Mouse (Mus musculus) embryonic facial prominence, embryonic 15.5 days (tissue): ENCODE results near the gene Celf2. TPM values are rescaled to one million over a fixed set of nuclear protein-coding genes. Genes with fewer than 3 reads are reported as not detected.

Experiments used
- ATAC-seq: fragments of 200-750 bp; cut with Nextera tagmentation; 2 replicates; pipeline ENCODE4 v1.8.0; 2017; ENCODE audit warnings: low read depth, moderate TSS enrichment; ENCODE audit not compliant: insufficient number of reproducible peaks, low FRiP score, low TSS enrichment
- H3K27ac ChIP-seq: fragments of 300-500 bp; sonication (generic); replicated peaks from 2 replicates; pipeline ENCODE4 v1.5.1; 2015; ENCODE audit warnings: mild to moderate bottlenecking, inconsistent platforms
- H3K27me3 ChIP-seq: fragments of 300-500 bp; sonication (generic); 2 replicates; pipeline ENCODE4 v1.6.1; 2015; ENCODE audit warnings: inconsistent platforms
- H3K36me3 ChIP-seq: fragments of 300-500 bp; sonication (generic); 2 replicates; pipeline ENCODE4 v1.6.1; 2015; ENCODE audit warnings: mild to moderate bottlenecking, inconsistent platforms
- H3K4me1 ChIP-seq: fragments of 300-500 bp; sonication (generic); 2 replicates; pipeline ENCODE4 v1.6.1; 2015; ENCODE audit warnings: inconsistent platforms
- H3K4me2 ChIP-seq: fragments of 300-500 bp; sonication (generic); replicated peaks from 2 replicates; pipeline ENCODE4 v1.6.1; 2015; ENCODE audit warnings: mild to moderate bottlenecking, inconsistent platforms
- H3K4me3 ChIP-seq: fragments of 300-500 bp; sonication (generic); replicated peaks from 2 replicates; pipeline ENCODE4 v1.5.1; 2015; ENCODE audit warnings: mild to moderate bottlenecking, inconsistent platforms
- H3K9ac ChIP-seq: fragments of 300-500 bp; sonication (generic); 2 replicates; pipeline ENCODE4 v1.6.1; 2015; ENCODE audit warnings: inconsistent platforms
- H3K9me3 ChIP-seq: fragments of 300-500 bp; sonication (generic); replicated peaks from 2 replicates; pipeline ENCODE4 v1.6.1; 2016; ENCODE audit warnings: inconsistent platforms
- WGBS: fragments of 180-500 bp; shearing (Covaris S2); methylation state at CpG from one replicate; pipeline ENCODE4 v1.1.7; 2015; 5-methylcytosine and 5-hydroxymethylcytosine counted together
- polyA plus RNA-seq: library from polyadenylated mRNA; unstranded; fragments of >200 nt; fragmentation: Nextera tagmentation; extraction: Ambion mirVana; gene quantifications from 2 replicates; pipeline ENCODE4 v1.2.1, GENCODE M21; 2015

The Celf2 gene
- polyA plus RNA-seq, 1 experiment from 2014 or later: 59.7 TPM

GRCm38 (mm10) chr2:6498101-6498500 lies 1011.3 kb downstream of the Celf2 start:
- H3K27me3 ChIP-seq: no peaks in the 10 kb centered on the region
- no peak overlapping the region for H3K4me2 ChIP-seq
- peaks cover 7% of the 10 kb centered on the region for H3K4me1 ChIP-seq
- 67% methylated on average over 12 of the region's 12 CpGs for WGBS
- no peak for ATAC-seq
- H3K9ac ChIP-seq: no peak overlapping the region
- no peak overlapping the region for H3K4me3 ChIP-seq
- no peak overlapping the region for H3K27ac ChIP-seq
- no peaks in the 10 kb centered on the region for H3K36me3 ChIP-seq
- no peaks in the 10 kb centered on the region for H3K9me3 ChIP-seq

DNA sequence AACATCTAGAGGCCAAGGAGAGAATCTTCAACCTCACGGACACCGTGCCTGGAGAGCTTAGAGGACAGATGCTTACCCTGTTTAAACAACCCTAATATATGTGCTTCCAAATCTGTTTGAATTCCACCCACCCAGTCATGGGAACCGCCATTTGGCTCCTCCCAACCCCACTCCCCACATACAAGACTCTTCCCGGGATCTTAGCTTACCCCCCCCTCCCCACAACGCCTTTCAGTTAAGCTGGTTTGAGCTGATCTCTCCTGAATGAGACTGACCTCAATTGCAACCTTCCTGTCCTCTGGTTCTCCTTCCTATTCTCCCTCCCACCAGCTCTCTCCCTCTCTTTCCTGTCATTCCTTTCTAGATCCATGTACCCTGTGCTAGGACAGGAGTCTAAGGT lies 1011.7 kb downstream of the Celf2 start:
- H3K4me1 ChIP-seq: peaks cover 7% of the 10 kb centered on the region
- no peak overlapping the region for H3K27ac ChIP-seq
- ATAC-seq: no peak
- 59% methylated on average over 5 of the region's 5 CpGs for WGBS
- H3K4me2 ChIP-seq: no peak overlapping the region
- no peak overlapping the region for H3K9ac ChIP-seq
- H3K9me3 ChIP-seq: no peaks in the 10 kb centered on the region
- H3K36me3 ChIP-seq: no peaks in the 10 kb centered on the region
- no peaks in the 10 kb centered on the region for H3K27me3 ChIP-seq
- H3K4me3 ChIP-seq: no peak overlapping the region

DNA sequence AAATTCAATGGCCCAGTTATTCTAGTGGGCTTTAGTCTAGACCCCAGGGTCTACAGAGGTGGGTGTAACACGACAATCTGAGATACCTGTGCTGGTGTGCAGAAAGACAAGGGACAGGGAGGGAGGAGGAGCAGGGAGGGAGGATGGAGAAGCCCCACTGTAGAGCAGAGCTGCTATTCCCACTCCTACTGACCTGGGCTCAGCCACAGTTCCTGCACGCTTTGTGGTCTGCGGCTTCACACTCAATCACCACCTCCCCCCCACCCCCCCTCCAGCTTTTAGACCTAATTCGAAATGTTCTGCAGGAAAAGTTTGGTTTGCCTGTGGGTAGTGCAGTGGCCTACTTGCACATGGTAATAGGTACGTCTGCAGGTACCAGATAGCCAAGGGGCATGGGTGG lies 1015.5 kb downstream of the Celf2 start:
- Histone ChIP-seq H3K4me3 (no peak overlapping the region), H3K27me3 (no peaks in the 10 kb centered on the region), H3K9ac (no peak overlapping the region), H3K4me2 (no peak overlapping the region), H3K9me3 (no peaks in the 10 kb centered on the region), H3K36me3 (no peaks in the 10 kb centered on the region), H3K4me1 (peaks cover 7% of the 10 kb centered on the region), H3K27ac (no peak overlapping the region)
- 70% methylated on average over 5 of the region's 5 CpGs for WGBS
- no peak for ATAC-seq

GRCm38 (mm10) chr2:6490870-6491269 lies 1018.5 kb downstream of the Celf2 start:
- ATAC-seq: no peak
- H3K36me3 ChIP-seq: no peaks in the 10 kb centered on the region
- H3K4me3 ChIP-seq: no peak overlapping the region
- WGBS: 72% methylated on average over 4 of the region's 4 CpGs
- H3K27ac ChIP-seq: no peak overlapping the region
- no peak overlapping the region for H3K9ac ChIP-seq
- no peaks in the 10 kb centered on the region for H3K4me1 ChIP-seq
- no peaks in the 10 kb centered on the region for H3K27me3 ChIP-seq
- no peaks in the 10 kb centered on the region for H3K9me3 ChIP-seq
- no peak overlapping the region for H3K4me2 ChIP-seq

DNA sequence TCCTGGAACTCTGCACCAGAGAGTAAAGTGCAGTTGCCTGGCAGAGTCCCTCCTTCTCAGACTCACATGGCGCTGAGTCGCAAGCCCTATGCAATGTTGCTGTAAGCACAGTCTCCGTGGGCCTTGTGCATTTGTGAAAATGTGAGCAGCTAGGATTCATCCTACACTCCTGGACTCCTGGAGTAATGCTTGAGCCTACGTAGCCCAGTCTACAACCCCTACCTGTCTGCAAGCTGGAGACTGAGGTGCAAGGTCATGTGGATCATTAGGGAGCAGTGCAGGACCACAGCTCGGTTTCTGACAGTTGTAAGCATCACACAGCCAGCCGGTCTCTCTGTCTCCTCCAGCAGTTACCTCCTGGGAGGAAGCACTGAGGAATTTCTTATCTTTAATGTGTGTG lies 1019.3 kb downstream of the Celf2 start:
- Histone ChIP-seq H3K4me1 (no peaks in the 10 kb centered on the region), H3K36me3 (no peaks in the 10 kb centered on the region), H3K27ac (no peak overlapping the region), H3K27me3 (no peaks in the 10 kb centered on the region), H3K4me2 (no peak overlapping the region), H3K9ac (no peak overlapping the region), H3K4me3 (no peak overlapping the region), H3K9me3 (no peaks in the 10 kb centered on the region)
- ATAC-seq: no peak
- 87% methylated on average over 6 of the region's 6 CpGs for WGBS
